Mouse (Mus musculus) duodenum, adult 2 months (tissue): ENCODE results near the gene Vgf. TPM values are rescaled to one million over a fixed set of nuclear protein-coding genes. Genes with fewer than 3 reads are reported as not detected.

Experiments
- polyA plus RNA-seq: library from polyadenylated mRNA; depleted of rRNA; stranded (reverse); fragments of >200 nt; gene quantifications from 2 replicates; pipeline ENCODE4 v1.2.3, GENCODE M21; 2012; ENCODE audit warnings: low replicate concordance; rRNA removed

The Vgf gene
- 0.69 and 1.00 TPM in 2 replicates for polyA plus RNA-seq

DNA sequence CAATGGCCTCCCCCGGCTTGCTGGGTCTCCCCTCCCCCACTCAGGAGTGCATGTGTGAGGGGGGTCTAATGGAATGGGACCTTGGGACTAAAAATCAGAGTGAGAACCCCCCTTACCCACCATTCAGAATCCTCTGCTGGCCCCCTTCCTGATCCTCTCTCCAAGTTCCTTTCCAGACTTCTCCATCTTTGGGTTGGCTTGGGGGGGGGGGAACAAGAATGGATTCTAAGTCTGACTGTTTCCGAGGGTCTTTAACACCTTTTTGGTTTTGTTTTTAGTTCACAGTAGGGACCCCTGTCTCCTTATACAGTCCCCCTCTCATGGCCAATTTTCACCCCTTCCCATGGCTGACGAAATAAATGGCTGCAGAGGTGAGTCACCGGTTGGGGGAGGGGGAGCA, at the start of gene Vgf:
Vgf (plus strand) TSS at position 301 of the 400 bp plus-strand sequence.

GRCm38 (mm10) chr5:136986695-136987137, 39.5 kb upstream of the Vgf start, which contains the start of gene Plod3:
Gene Plod3, plus strand, starts transcription at chr5:136987019.

GRCm38 (mm10) chr5:136987934-136988271, 38.3 kb upstream of the Vgf start, which contains the start of gene Znhit1:
Gene Znhit1, minus strand, starts transcription at chr5:136988021.

GRCm38 (mm10) chr5:137045402-137046323, 19.5 kb downstream of the Vgf start, which contains the start of gene Ap1s1:
Gene Ap1s1, minus strand, starts transcription at chr5:137046135.

GRCm38 (mm10) chr5:137072079-137072960, 46.1 kb downstream of the Vgf start, which contains the start of gene Serpine1:
Gene Serpine1, minus strand, starts transcription at chr5:137072268.

Other genes with a start within 250 kb of the Vgf start
- gene Col26a1, start 143.2 kb upstream of the Vgf start, polyA plus RNA-seq = 0.29 and 0.55 TPM in 2 replicates
- 12.3 and 18.7 TPM in 2 replicates for gene Ift22, start 118.2 kb upstream of the Vgf start, polyA plus RNA-seq
- gene Fis1, start 73.1 kb upstream of the Vgf start, polyA plus RNA-seq = 173 and 361 TPM in 2 replicates
- 469 and 841 TPM in 2 replicates for gene Cldn15, start 59.8 kb upstream of the Vgf start, polyA plus RNA-seq
- gene Plod3, start 39.4 kb upstream of the Vgf start, polyA plus RNA-seq = 25.6 and 30.1 TPM in 2 replicates
- gene Znhit1, start 38.4 kb upstream of the Vgf start, polyA plus RNA-seq = 118 and 160 TPM in 2 replicates
- 65.3 and 89.3 TPM in 2 replicates for gene Ap1s1, start 19.7 kb downstream of the Vgf start, polyA plus RNA-seq
- gene Serpine1, start 45.9 kb downstream of the Vgf start, polyA plus RNA-seq = 0.34 and 0.76 TPM in 2 replicates
- gene Trim56, start 89.8 kb downstream of the Vgf start, polyA plus RNA-seq = 7.5 and 10.2 TPM in 2 replicates
- gene Muc3, start 122.9 kb downstream of the Vgf start, polyA plus RNA-seq = 89.1 and 301 TPM in 2 replicates
- 54.3 and 56.9 TPM in 2 replicates for gene Muc3a, start 186.0 kb downstream of the Vgf start, polyA plus RNA-seq